Mouse (Mus musculus): Measurements from ENCODE around the gene Atxn2l.

DNA sequence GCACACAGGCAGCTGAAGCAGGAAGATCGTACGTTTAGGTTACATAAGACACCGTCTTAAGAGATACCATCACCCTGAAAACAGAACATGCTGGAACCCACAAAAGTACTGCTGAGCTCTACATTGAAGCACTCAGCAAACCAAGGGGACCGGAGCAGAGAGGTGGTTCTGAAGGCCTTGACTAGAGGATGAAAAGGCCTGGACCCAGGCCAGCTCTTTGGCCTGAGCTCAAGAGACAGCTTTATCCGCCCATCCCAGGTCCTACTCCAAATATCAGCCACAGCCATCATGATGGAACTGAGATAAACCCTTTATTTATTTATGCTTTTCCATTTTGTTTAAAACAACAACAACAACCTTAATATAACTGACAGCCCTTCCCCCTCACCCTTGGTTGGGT lies 36.5 kb downstream of the Atxn2l start:
- TF ChIP-seq CTCF (IDR thresholded peaks at IDR 0.05; ENCODE audit: extremely low read depth, insufficient read depth, insufficient read length, insufficient replicate concordance), result no peak
- no peak for TF ChIP-seq POLR2A (IDR thresholded peaks at IDR 0.05; ENCODE audit: low read depth, low read length)

Data from spleen, adult 2 months (tissue).